Comparison of ENCODE assay signal across 8 mouse cellular contexts in genomic region chr7:137437440-137438178, GRCm38 (mm10). TPM values are rescaled to one million over a fixed set of nuclear protein-coding genes. Genes with fewer than 3 reads are reported as not detected.
DNase-seq lines count a peak whose midpoint lies in the region; ATAC-seq lines count a peak whose summit lies in the region.

Gene Glrx3, plus strand, starts transcription at chr7:137437614.

- H3K4me1 ChIP-seq in hindbrain, embryonic 11.5 days (replicated peaks; ENCODE audit: control insufficient read depth, insufficient read depth, low read length), result 0 out of 2 replicates have a peak, but pooled peaks cover 3% of the 10 kb centered on the region

- under 1% methylated on average over 66 of the region's 69 CpGs for WGBS in hindbrain, embryonic 11.5 days

- H3K4me3 ChIP-seq in hindbrain, embryonic 11.5 days (ENCODE audit: low read depth, low read length), result peak within 1 kb of the TSS; percentile 95

- H3K36me3 ChIP-seq in hindbrain, embryonic 11.5 days (ENCODE audit: control insufficient read depth, insufficient read depth, low read length), result no peaks in the 10 kb centered on the region

- H3K27me3 ChIP-seq in hindbrain, embryonic 11.5 days (ENCODE audit: control insufficient read depth, insufficient read depth, low read length), result no peaks in the 10 kb centered on the region

- peak; percentile 97 for DNase-seq in Muller cell, postnatal 12 days (ENCODE audit: inconsistent ontology term)
- peak; percentile 96 for DNase-seq in cerebellum, adult 9-11 months
- DNase-seq in frontal cortex, adult 2 months (ENCODE audit: extremely low spot score in 1 of 2, low spot score in 1 of 2), result peak; percentile 90 to 96
- peak; percentile 94 for DNase-seq in hindbrain, embryonic 11.5 days (ENCODE audit: low spot score)
- DNase-seq in layer of hippocampus, postnatal 10 days (ENCODE audit: low spot score in 2 of 2), result peak; percentile 91 to 96
- DNase-seq in lung, postnatal 10 days, result peak; percentile 97
- DNase-seq in ovary, postnatal 36 days (ENCODE audit: low spot score), result peak; percentile 97
- DNase-seq in thymus, postnatal 25 days, result peak; percentile 96

- H3K27ac ChIP-seq in hindbrain, embryonic 11.5 days (ENCODE audit: low read depth, low read length), result peak within 1 kb of the TSS; percentile 88

- peak; percentile 95 for ATAC-seq in hindbrain, embryonic 11.5 days (ENCODE audit: low FRiP score)

- no peaks in the 10 kb centered on the region for H3K9me3 ChIP-seq in hindbrain, embryonic 11.5 days (ENCODE audit: control insufficient read depth, low read length)

- peak within 1 kb of the TSS; percentile 64 for H3K4me2 ChIP-seq in hindbrain, embryonic 11.5 days (replicated peaks; ENCODE audit: low read depth, low read length)

- H3K9ac ChIP-seq in hindbrain, embryonic 11.5 days (ENCODE audit: low read depth, low read length), result peak within 1 kb of the TSS; percentile 94

RNA-seq across cellular contexts. Expression of gene Glrx3, which starts in this region (rescaled TPM):
- polyA plus RNA-seq in frontal cortex, adult 2 months (2012; rRNA removed), result 97.8 and 97.9 TPM in 2 replicates
- polyA plus RNA-seq in hindbrain, embryonic 11.5 days (2014; fragmentation: Nextera tagmentation; extraction: Ambion mirVana), result 347 and 362 TPM in 2 replicates
- total RNA-seq in layer of hippocampus, postnatal 10 days (2021), result 100 to 1,000 TPM; 136 to 147 TPM

Comparison
In these comparisons a context has a peak if more than half of its experiments do, and no peak if none do; other contexts are left out.
1. Peak in every context shown above with its lines: DNase-seq, ATAC-seq, H3K4me3 ChIP-seq and H3K27ac ChIP-seq.